Mouse (Mus musculus) liver (tissue): Measurements from ENCODE around the gene Slc2a8.

Experiments used
- DNase-seq: peaks from one replicate; pipeline ENCODE4 v3.0.0-alpha.2; 2020; ENCODE audit warnings: mixed read lengths

Gene Slc2a8

DNA sequence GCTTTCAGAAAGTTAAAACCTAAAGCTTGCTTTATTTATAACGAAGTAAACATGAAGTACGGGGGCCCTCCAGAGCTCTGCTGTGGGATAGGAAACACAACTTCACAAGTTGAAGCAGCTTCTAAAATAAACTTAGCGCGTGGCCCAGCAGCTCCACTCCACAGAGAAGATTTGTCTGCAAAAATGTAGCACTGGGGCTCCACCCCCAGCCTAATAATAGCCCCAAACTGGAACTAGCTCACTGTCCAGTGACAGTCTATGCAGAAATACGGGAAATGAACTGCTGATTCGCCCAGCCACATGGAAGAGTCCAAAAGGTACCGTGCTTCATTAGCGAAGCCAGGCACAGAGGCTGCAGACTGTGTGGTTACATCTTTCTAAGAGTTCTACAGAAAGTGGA, 12.6 kb downstream of the Slc2a8 start:
- DNase-seq, result no peak

DNA sequence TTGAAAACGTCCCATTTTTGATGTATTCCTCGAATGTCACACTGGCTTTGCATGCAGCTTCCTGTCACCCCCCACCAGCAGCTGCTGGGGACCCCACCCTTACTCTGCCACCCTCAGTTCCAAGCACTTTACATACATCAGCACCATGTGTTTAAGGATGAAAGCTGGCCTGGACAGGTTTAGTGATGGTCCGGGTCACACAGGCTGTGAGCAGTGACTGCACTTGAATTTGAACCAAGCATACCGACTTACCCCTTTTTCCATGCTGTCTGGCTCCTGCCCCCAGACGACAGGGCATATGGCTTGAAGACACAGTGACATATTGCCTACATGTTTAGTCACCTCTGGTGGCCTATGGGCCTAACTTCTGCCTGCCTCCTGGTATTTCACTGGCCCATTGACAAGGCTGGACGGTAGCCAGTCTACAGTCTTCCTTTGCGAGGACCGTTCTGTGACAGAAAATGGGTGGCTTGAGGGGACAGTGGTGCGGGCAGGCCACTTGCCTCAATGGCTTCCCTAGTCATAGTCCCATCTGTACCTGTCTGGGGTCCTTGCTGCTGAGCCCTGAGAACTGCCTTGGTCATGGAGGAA, 13.8 kb downstream of the Slc2a8 start:
- DNase-seq, result no peak

DNA sequence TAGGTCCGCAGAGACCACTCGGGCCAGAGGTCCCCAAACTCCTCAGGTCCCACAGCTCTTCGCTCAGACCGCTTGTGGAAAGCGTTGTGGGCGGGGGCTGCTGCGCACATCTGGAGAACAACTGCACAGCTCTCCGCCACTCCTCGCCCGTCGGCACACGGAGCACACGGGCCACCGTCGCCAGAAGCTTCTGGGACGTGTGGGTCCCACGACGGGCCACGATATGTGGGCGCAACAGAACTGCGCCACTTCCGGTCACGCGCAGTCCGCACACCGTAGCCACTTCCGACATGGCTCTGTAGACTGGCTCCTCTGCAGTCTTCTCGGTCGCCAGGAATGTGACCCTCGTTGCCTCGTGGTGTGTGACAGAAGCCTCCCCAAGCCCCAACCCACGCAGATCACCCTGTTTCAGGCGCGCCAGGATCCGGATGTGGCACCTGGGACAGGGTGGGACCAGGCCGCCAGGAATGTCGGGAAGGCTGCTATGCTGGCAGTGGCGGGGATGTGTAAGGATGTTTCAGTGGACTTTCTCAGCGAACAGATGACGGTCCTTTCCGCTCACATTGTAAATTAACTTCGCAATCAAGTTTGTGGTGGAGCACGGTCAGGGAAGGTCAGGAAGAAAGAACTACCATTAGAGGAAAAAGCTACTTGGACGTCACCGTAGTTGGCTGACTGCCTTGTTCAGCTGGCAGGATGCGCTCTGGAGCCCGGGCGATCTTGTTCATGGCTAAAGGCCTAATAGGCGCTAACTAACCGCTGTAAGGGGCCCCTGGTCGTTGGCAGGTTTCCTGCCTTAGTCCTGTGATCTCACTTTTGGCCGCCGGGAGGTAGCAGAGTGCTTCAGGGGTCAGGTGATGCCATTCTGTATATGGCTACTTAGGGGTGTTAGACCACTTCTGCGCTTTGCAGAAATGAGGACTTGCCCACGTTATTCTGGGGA, 14.9 kb downstream of the Slc2a8 start:
- peak; percentile 84 for DNase-seq

DNA sequence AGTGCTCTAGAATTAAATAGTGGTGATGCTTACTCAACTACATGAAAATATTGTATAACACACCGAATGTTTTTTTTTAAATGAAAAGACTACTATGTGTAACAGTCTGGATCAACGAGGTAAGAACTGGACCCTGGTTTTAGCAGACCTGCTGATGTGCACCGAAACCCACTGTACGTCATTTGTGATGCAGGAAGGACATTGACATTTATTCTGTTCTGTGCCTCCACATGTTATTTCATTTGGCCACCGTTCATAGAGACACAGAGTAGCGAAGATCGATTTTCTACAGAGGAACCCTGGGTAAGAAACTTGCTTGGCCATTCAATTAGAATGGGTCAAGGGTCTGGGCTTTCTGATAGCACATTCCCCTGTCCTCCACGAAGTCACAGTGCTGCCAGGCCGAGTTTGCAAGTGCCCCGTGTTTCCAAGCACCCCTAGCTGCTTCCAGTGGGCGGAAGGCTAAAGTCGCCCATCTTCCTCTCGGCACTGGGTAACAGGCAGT, 15.6 kb downstream of the Slc2a8 start:
- DNase-seq, result no peak

DNA sequence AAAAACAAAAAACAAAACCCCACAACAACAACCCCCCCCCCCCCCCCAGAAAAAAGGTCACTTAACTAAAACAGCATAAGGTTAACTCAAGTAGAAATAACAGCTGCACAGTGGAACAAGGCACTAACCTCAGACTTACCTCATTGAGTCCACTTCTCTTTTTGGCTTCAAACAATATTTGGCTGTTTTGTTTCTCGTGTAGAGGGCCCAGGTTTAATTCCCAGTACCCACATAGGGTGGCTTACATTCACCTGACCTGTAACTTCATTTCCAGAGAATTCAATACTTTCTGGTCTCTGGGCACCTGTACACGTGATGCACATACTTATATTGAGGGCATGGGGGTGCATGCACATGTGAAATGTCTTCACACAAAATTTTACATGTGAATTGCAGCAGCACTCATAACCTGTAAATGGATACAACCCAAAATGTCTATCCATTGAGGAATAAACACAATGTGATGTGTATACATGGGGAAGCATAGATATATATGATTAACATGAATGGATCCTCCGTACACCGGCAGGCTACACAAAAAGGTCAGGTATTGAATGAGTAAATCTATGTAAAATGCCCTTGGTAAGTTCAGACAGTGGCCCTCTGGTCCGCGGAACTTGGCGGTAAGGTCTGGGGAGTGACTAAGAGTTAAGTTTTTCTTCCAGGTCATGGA, 16.2 kb downstream of the Slc2a8 start:
- no peak for DNase-seq

DNA sequence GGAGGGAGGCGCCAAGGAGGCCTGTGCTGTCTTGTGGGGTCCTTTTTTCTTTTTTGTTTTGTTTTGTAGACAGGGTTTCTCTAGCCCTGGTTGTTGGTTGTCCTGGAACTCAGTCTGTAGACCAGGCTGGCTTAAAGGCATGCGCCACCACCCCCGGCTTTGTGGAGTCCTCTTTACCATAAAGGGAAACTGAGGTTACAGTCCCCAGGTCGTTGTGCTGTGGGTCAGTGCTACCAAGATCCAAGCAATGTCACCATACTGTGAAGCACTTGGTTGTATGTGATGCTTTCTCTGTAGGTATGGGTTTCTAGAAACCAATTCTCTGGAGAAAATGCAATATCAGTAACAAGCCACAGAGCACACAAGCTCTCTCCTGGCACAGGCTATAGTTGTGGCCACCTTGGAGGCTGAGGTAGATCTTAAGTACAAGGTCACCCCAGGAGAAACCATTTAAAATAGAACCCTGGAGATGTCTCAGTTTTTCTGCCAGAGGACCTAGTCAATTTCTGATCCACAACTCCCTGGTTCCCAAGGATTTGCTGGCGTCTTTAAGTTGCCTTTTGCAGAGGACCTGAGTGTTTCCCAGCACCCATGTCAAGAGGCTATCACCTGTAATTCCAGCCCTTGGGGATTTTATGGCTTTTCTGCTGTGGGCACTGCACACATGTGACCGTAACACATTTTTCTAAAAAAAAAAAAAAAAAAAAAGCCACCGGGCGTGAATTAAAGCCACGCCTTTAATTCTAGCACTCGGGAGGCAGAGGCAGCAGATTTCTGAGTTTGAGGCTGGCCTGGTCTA, 17.0 kb downstream of the Slc2a8 start:
- no peak for DNase-seq

DNA sequence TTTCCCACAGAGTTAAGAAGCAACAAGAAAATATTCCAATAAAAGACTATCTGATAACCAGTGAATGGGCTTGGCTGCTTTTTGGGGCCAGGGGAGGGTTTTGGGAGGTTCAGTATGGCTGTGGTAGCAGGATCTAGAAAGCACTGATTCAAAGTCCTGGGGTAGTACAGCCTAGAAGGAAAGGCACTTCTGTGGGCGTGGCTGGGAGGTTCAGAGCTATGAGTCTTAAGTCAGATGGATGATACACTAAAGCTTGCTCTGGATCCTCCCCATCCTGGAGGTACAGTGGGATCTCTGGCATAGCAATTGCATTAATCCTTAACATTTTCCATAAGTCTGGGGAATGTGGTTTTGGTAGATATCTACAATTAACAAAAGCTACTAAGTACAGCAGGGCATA, 17.9 kb downstream of the Slc2a8 start:
- DNase-seq, result no peak

DNA sequence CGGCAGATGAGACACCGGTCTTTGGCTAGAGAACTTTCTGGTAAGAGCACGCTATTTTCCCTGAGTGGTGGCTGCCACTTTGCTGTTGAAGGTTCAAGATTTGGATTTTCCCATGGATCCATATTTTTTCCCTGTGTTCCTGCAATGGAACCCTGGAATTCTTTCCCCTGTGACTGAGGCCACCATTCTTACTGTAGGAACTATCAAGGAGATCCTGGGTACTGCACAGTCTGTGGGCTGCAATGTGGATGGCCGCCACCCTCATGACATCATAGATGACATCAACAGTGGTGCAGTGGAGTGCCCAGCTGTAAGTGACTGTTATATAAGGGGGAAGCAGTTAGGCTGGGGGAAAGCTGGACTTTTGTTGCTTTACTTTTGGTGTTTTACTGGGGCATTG, 18.3 kb downstream of the Slc2a8 start:
- DNase-seq, result no peak

DNA sequence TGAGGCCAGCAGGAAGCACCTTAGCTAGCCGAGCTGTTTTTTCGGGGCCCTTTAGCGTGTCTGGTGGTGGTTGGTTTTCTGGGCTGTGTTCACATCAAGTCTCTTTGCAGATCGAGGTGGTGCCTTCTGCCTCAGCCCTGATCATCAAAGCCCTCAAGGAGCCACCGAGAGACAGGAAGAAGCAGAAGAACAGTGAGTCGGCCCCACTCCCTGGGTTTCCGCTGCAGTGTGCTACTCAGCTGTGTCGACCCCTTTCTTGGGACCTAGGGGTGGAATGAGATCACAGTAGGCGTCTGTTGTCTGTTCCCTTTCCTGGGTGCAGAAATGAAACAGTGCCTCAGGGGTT, 19.0 kb downstream of the Slc2a8 start:
- DNase-seq, result no peak

DNA sequence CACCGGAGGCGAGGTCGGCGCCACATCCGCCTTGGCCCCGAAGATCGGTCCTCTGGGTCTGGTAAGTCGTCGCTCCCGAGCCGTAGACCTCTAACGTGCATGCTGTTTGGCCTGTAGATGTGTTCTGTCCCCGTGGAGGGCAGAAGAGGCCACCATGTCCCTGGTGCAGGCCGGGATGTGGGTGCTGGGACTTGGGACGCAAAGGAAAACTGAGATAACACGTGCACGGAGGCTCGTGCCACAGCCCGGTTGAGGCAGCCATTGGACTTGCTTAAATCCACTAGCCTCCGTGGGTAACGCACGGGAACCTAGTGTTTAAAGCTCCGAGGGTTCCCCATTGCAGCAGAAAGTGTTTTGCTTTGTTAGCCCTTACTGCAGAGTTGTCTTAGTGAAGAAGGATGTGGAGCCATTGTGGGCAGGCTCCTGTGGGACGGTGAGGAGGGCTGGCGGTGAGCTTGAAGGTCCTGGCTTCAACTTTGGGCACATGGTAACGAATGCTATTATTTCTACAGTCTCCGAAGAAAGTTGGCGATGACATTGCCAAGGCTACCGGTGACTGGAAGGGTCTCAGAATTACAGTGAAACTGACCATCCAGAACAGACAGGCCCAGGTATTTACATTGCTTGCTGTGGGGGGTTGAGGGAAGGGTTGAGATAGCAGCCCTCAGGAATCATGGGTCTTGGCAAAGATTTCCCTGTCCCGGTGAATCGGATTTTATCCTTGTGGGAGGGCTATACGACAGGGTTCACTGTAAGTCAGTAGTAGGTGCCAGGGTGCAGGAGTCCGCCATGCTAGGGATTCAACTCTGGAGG, 19.6 kb downstream of the Slc2a8 start:
- DNase-seq, result peak; percentile 34

DNA sequence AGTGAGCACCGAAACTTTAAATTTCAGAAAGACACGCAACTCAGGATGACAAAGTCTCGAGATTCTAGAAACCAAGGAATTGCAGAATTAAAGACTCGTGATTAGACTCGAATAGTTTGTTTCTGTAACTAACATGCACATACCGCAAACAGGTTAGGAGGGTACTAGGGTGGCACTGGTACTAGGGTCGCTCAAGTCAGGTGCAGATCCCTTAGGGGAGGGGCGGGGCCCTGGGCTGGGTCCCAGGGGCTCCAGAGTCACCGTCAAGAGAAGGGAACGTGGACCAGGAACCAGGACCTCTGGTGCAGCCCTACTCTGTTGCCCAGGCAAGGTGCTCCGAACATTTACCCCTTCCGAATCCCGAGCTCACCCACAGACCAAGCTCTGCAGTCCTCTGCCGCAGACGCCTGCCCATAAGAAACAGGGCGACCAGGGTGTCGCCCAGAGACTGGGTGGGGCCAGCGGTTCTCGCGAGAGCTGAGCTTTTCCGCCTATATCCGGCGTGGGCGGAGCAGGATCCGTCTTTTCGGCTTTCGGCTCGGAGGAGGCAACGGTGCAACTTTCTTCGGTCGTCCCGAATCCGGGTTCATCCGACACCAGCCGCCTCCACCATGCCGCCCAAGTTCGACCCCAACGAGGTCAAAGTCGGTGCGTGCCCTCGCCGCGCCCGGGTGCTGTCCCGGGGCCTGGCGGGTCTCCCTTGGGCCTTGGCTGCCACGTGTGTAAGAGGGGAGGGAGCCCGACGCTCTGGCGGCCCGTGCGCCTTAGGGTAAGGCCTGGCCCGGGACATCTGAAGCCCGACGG, 20.5 kb downstream of the Slc2a8 start, which contains the start of the genes Rpl12 and Lrsam1:
Rpl12 (plus strand) TSS at position 368 of the 804 bp plus-strand sequence.
Lrsam1 (minus strand) TSS at position 423 of the 804 bp plus-strand sequence.
- peak; percentile 95 for DNase-seq

DNA sequence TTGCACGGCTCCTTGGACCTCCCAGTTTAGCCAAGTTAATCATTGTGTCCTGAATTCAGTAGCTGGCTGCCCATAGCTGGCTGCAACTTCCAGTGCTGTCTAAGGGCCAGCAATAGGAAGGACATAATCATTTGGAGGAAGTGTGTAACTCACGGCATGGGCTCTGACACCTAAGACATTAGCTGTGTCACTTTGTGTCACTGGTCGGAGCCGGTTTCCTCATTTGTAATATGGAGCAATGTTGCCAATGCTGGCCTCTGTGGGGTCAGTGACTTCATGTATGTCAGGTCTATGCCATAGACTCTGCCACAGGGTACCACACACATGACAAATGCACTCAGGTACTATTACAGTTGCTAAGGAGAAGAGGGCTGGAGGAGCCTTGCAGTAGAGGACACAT, 21.6 kb downstream of the Slc2a8 start:
- no peak for DNase-seq

DNA sequence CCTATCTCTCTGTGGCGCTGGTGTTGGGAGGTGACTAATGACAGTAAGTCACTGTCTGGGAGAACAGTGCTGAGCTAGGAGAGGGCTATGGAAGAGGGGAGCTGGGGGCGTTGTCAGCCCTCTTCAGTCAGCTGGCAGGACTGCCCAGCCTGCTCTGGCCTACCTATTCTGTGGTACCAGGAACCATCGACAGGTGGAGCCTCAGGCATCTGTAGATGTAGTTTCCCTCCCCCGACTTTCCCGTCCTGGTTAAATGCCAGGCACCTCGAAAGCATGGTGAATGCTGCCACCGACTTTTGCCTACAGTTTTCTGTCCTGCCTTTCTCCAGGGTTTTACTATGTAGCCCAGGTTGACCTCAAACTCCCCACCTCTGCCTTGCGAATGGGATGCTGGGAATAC, 24.5 kb downstream of the Slc2a8 start:
- DNase-seq, result no peak

DNA sequence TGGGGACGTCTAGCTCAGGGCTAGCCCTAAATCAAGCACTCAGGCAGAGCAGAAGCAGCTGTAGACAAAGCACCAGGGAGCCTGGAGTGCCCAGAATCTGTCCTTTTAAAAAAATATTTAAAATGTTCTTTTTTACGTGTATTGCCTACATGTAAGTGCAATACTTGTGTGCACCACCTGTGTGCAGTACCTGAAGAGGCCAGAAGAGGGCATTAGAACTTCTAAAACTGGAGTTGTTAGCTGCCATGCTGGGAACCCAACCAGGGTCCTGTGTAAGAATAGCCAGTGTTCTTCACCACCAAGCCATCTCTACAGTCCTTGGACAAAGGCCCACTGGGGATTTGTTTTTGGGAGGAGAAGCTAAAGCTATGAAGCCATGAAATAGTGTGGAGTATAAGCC, 27.3 kb downstream of the Slc2a8 start:
- no peak for DNase-seq

DNA sequence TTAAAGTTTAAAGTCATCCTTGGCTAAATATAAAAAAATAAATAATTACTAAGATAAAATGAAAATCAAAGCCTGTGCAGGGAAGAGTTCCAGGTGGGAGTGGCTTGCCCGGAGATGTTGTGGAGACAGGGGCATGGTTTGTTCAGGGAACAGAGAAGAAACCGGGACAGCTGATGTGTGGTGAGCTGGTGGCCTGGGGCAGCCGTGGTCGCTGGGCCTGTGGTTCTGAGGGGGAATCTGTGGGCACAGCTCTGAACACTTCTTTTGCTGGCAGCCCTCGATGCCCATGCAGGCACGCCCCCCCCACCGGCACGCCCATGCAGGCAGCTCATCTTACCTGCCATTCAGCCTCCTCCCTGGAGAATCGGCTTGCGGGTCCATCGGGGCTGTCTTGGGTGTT, 34.4 kb downstream of the Slc2a8 start:
- DNase-seq, result no peak

DNA sequence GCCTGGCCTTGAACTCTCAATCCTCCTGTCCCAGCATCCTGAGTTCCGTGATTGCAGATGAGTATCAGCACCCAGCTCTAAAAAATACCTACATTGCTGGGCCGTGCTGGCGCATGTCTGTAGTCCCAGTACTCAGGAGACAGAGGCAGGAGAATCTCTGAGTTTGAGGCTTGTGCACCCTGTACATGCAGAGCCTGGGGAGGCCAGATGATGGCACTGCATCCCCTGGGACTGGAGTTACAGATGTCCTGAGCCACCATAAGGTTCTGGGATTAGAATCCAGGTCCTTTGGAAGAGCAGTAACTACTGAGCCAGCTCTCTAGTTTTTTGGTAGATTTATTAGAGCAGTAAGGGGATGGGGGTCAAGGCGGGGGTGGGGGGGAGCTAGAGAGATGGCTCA, 41.4 kb downstream of the Slc2a8 start:
- DNase-seq, result no peak

DNA sequence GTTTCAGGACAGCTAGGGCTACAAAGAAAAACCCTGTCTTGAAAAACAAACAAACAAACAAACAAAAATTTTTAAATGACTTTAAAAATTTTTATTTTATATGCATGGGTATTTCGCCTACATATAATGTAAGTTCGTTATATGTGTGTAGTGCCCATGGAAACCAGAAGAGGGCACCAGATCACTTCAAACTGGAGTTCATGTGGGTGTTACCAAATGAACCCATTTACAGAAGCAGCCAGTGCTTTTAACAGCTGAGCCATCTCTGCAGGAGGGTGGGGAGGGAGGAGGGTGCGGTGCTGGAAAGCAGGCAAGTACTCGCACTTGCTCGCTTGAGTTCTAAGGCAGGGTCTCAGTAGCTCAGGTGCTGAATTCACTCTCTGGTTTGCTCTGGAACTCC, 42.5 kb downstream of the Slc2a8 start:
- peak; percentile 69 for DNase-seq

DNA sequence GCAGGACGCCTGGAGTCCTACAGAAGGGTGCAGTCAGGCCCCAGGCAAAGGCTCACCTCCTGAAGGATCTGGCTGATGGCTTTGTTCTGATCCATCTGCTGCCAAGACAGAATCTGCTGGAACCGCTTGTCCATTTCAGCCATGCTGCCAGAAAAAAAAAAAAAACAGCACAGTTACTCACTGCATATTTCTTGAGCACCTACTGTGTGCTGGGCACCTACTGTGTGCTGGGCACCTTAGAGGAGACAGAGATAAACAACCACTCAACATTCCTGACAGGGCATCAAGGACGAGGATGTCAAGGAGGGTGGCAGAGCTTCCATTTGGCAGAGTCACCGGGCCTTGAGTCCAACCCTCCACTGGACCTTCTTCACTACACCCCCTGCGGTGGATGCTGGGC, 43.1 kb downstream of the Slc2a8 start:
- no peak for DNase-seq

DNA sequence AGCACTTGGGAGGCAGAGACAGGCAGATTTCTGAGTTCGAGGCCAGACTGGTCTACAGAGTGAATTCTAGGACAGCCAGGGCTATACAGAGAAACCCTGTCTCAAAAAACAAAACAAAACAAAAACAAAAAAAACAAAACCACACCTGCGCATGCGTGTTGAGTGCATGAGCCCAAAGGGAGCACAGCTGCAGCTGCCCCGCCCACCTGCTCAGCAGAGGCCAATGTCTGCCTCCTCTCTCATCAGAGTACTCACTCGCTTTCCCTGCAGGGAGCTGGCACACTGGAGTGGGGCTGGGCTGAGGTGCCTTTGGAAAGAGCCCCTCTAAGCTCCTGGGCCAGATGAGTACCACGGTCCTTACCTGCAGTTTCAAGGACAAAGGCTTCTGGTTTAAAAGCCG, 50.2 kb downstream of the Slc2a8 start:
- DNase-seq, result no peak

DNA sequence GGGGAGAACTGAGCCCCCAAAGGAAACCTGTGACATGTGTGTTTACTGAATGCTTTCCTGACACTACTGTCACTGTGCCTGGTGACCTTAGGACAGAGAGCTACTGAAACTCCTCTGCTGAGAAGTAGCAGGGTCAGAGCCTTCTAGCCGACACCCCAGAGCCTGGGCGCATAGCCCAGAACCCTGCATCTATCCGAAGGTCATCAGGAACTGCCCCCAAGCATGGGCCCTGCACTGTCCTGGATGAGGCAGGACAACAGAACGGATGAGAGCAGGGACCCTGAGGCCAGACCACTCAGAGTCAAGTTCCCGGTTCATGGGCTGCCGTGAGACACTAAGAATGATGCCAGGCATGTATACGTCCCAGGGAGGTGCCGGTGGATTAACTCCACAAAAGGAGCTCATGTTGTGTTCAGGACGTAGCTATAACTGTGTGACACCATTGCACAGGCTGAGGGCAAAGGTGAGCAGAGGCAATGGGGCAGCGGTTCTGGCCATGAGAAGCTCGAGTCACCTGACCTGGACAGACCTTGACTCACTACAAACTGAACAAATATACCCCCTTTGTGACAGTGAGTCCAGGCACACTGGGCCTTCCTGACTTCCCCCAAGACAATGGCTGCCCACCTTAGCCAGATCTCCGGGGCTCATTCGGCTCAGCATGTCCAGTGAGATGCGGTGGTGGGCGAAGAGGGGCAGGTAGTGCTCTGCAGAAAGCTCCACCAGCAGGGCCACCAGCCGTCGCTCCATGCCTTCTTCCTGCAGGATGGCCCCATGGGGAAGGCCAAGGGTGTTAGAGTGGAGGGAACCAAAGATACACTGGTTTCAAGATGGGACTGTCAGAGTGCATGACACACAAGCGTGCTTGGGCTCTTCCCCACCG, 52.7 kb downstream of the Slc2a8 start:
- no peak for DNase-seq
